Mouse (Mus musculus) megakaryocyte, embryonic 14.5 days (primary cell): ENCODE results near the gene Nme9.

Source experiments
- FLI1 ChIP-seq: IDR thresholded peaks from 2 replicates; pipeline ENCODE4 v1.6.1; 2012; ENCODE audit warnings: low read length, inconsistent platforms, mixed read lengths
- GATA1 ChIP-seq: IDR thresholded peaks from 3 replicates; pipeline ENCODE4 v1.6.1; 2012; ENCODE audit warnings: mixed read lengths, low read length, inconsistent platforms, borderline replicate concordance

DNA sequence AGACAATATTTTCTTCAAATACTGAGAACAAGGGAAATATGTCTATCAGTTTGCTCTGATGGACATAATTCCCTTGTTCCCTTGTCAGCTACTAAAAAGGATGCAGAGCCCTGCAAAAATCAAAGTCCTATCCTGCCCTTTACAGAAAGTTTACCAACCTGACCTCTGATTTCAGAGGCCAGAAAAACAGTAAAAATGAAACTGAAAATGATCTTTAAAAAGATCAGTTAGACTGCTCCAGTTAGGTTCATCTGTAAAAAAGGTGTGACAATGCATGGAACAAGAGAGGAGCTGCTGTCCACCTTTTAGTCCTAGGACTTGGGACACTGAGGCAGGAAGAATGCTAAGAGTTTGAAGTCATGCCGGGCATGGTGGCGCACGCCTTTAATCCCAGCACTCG, 39.8 kb downstream of the Nme9 start:
- no peak for TF ChIP-seq GATA1
- no peak for TF ChIP-seq FLI1
